Mouse (Mus musculus): ENCODE measurements around the gene Gstp2.

DNA sequence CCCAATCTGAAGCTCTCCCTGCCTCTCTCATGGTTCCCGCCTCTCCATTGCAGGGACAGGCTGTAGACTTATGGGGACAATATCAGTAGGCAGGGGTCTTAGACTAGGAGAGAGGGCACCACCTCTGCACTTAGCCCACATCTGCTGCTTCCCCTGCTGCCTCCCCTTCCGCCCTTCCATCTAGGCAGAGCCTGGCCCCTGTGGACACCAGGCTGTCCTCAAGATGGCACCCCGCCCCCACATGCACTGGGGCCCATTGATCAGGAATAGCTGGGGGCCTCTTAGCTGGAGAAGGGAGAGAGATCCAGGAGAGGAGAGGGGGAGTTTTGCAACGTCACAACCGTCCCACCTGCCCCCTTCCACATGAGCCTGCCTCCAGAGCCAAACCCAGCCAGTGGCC, 53.4 kb downstream of the Gstp2 start, which contains the start of gene Tbx10:
- no peak for TF ChIP-seq CTCF (IDR thresholded peaks at IDR 0.05; ENCODE audit: insufficient read depth, low read length)
- TF ChIP-seq POLR2A (IDR thresholded peaks at IDR 0.05; ENCODE audit: borderline replicate concordance, extremely low read depth, low read depth, low read length) = no peak
